Mouse (Mus musculus) layer of hippocampus, postnatal 36 days (tissue): ENCODE results near the gene Akt3. TPM values are rescaled to one million over a fixed set of nuclear protein-coding genes. Genes with fewer than 3 reads are reported as not detected.

Source experiments
- DNase-seq, 2 experiments: peaks; one replicate each; pipeline ENCODE4 v3.0.0; 2022
- total RNA-seq, 2 experiments: library from RNA; stranded (reverse); gene quantifications; 2 replicates each; pipeline ENCODE4 v1.2.3; 2021

The Akt3 gene
- total RNA-seq, 2 experiments from 2014 or later: 239 TPM

DNA sequence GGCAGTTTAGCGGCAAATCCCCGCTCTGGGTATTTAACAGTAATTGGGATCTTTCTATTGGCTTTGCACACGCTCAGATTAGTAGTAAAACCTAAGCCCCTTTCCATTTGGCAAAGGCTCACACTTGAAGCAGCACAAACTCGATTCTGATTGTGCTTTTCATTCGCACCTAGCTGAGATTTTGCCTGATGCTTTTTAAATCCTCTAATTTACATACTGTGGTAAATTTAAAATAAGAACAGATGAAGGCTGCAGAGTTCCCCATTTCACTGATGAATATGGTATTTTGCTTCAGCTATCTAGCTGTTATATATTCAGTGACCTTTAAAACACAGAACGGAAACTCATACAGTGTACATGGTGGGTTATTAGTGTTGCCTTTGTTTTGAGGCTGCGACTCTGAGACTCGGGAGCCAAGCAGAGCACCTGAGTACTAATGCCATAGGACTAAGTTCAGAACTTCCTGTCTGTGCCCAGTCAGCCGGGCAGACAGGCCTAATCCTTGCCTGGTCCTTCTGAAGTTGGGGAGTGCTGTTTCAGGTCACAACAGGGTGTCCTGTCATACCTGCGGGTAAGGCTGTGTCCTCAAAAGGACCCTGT lies 277.1 kb downstream of the Akt3 start:
- DNase-seq: no peak

DNA sequence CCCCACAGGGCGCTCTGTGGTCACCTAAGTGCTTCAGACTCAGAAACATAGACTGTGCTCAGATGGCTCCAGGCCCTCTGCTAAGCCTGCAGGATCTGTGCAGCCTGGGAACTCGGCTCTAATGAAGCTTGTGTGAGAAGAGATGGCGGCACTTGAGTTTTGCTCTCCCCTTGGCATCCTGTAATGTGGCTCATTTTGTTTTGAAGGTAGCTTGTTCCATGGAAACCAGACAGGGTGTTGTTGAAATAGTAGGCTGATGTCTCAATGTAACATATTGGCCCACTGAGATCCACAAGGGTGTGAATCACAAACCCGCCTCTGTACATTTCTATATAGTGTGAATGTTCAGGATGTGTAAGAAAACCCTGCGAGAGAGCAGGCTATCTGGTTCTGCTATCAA lies 277.9 kb downstream of the Akt3 start:
- no peak for DNase-seq

DNA sequence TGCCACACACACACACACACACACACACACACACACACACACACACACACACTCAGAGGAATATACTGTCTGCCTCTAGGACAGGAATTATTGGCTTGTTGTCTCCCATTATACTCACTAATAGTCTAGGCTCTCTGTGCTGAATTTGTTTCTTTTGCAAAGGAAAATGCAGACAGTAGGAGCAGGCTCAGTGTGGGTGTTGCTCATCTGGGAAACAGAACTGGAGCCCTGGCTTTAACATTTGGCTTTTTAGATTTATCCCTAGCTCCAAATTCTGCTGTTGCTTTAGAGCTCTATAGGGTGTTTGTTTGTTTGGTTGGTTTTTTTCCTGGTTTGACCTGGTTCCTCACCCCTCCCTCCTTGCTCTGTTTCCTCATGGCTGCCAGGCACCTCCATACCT lies 278.8 kb downstream of the Akt3 start:
- DNase-seq: peak in 1 of 2 experiments; percentile 31

GRCm38 (mm10) chr1:176973356-176974088 lies 284.5 kb downstream of the Akt3 start:
- DNase-seq: no peak

- DNase-seq: no peak
These were observed 286.6 kb downstream of the Akt3 start for GRCm38 (mm10) chr1:176971479-176971797.

DNA sequence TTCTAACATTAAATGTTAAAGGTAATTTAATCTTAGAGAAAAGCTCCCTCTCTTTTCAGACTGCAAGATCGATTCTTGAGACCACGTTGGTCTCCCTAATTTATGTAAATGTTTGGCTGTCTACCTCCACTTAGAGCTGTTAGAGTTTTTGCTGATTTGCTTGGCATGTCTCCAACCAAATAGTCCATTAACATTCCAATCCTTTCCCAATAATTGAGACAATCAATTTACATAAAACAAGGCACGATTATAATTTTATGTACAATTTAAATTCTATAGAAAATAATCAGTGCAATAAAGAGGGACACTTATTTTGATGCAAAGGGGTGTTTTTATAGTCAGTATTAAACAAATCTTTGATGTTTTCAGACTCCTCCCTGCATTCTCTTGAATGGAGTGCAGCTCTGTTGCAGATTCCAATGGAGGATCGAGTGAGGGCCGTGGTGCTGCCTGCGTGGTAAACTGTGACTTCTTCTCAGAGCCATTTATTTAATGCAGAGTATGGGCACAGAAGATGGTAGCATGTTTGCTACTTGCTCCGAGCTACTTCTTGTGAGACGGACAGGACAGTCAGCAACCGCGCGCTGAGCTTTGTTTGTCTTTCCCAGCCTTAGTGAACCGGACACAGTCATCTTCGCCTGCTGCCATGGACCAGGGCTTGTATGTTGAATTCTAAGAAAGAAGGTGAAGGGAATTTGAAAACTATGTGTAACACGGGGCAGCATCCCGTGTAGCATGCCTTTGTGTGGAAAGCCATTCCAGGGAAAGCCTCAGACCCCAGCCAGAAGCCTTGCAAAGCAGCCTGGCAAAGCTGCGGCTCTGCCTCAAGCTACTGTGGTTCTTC lies 287.1 kb downstream of the Akt3 start:
- DNase-seq: no peak

Other genes starting within 250 kb of the Akt3 start
- 100 to 1,000 TPM; 565 to 581 TPM for gene Zbtb18, start 184.1 kb upstream of the Akt3 start, total RNA-seq